Mouse (Mus musculus) forebrain, embryonic 13.5 days (tissue): ENCODE measurements around the gene Nap1l4. TPM values are rescaled to one million over a fixed set of nuclear protein-coding genes. Genes with fewer than 3 reads are reported as not detected.
"Not testable (repeated sequence)": the region's sequence is repeated elsewhere in the genome, so short reads cannot be mapped to it uniquely, and the experiment has no call there.

Experiments used
- ATAC-seq: fragments of 200-750 bp; cut with Nextera tagmentation; 2 replicates; pipeline ENCODE4 v1.8.0; 2017
- H3K27ac ChIP-seq: fragments of 300-500 bp; sonication (generic); 2 replicates; pipeline ENCODE4 v1.5.1; 2015; ENCODE audit warnings: inconsistent platforms, mild to moderate bottlenecking, moderate library complexity
- H3K27me3 ChIP-seq: fragments of 300-500 bp; sonication (generic); 2 replicates; pipeline ENCODE4 v1.6.1; 2015; ENCODE audit warnings: mild to moderate bottlenecking, inconsistent platforms
- H3K36me3 ChIP-seq: fragments of 300-500 bp; sonication (generic); 2 replicates; pipeline ENCODE4 v1.6.1; 2015; ENCODE audit warnings: mild to moderate bottlenecking, inconsistent platforms; ENCODE audit not compliant: poor library complexity, severe bottlenecking
- H3K4me1 ChIP-seq: fragments of 300-500 bp; sonication (generic); 2 replicates; pipeline ENCODE4 v1.6.1; 2015; ENCODE audit warnings: inconsistent platforms
- H3K4me2 ChIP-seq: fragments of 300-500 bp; sonication (generic); 2 replicates; pipeline ENCODE4 v1.6.1; 2015; ENCODE audit warnings: inconsistent platforms, mild to moderate bottlenecking, moderate library complexity
- H3K4me3 ChIP-seq: fragments of 300-500 bp; sonication (generic); 2 replicates; pipeline ENCODE4 v1.5.1; 2015; ENCODE audit warnings: mild to moderate bottlenecking, inconsistent platforms
- H3K9ac ChIP-seq: fragments of 300-500 bp; sonication (generic); 2 replicates; pipeline ENCODE4 v1.6.1; 2015; ENCODE audit warnings: mild to moderate bottlenecking, inconsistent platforms
- H3K9me3 ChIP-seq: fragments of 300-500 bp; sonication (generic); replicated peaks from 2 replicates; pipeline ENCODE4 v1.6.1; 2016; ENCODE audit warnings: inconsistent platforms
- WGBS: fragments of 180-500 bp; shearing (Covaris S2); methylation state at CpG from one replicate; pipeline ENCODE4 v1.1.7; 2015; 5-methylcytosine and 5-hydroxymethylcytosine counted together
- polyA plus RNA-seq: library from polyadenylated mRNA; unstranded; fragments of >200 nt; fragmentation: Nextera tagmentation; extraction: Ambion mirVana; gene quantifications from 2 replicates; pipeline ENCODE4 v1.2.1, GENCODE M21; 2015

Nap1l4 gene
- polyA plus RNA-seq, 1 experiment from 2014 or later, result 346 TPM

- Histone ChIP-seq H3K27ac (no peak overlapping the region), H3K4me1 (no peaks in the 10 kb centered on the region), H3K9ac (no peak overlapping the region), H3K9me3 (no peaks in the 10 kb centered on the region), H3K4me2 (no peak overlapping the region), H3K4me3 (no peak overlapping the region), H3K36me3 (peaks cover 92% of the 10 kb centered on the region), H3K27me3 (no peaks in the 10 kb centered on the region)
- 73% methylated on average over 8 of the region's 8 CpGs for WGBS
- ATAC-seq, result no peak
These were observed 8.2 kb upstream of the Nap1l4 start for GRCm38 (mm10) chr7:143556964-143557610.

DNA sequence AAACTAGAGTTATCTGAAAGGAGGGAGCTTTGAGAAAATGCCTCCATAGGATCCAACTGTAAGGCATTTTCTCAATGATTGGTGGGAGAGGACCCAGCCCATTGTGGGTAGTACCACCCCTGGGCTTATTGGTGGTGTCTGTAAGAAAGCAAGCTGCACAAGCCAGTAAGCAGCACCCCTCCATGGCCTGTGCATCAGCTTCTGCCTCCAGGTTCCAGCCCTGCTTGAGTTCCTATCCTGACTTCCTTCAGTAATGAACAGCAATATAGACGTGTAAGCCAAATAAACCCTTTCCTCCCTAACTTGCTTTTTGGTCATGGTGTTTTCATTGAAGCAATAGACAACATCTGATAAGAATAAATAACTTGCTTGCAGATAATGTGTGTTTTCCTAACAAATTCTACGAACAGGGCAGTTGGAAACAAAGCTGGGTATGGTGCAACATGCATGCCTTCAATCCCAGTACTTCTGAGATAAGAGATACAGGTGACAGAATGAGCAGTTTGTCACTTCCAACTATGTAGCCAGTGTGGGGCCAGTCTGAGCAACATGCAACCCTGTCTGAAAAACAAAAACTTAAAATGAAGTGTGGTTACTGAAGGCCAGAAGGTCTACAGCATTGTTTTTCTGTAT is 798 bp upstream of the Nap1l4 start:
- ATAC-seq, result peak; percentile 8; the same call in 1 of the 2 replicates
- Histone ChIP-seq H3K9me3 (no peaks in the 10 kb centered on the region), H3K4me3 (peak overlapping the region; percentile 80), H3K27me3 (no peaks in the 10 kb centered on the region), H3K9ac (peak overlapping the region; percentile 70), H3K4me2 (peak overlapping the region; percentile 87), H3K27ac (peak overlapping the region; percentile 81), H3K4me1 (peaks cover 35% of the 10 kb centered on the region), H3K36me3 (peaks cover 28% of the 10 kb centered on the region)
- WGBS, result 42% methylated on average over 2 of the region's 2 CpGs

DNA sequence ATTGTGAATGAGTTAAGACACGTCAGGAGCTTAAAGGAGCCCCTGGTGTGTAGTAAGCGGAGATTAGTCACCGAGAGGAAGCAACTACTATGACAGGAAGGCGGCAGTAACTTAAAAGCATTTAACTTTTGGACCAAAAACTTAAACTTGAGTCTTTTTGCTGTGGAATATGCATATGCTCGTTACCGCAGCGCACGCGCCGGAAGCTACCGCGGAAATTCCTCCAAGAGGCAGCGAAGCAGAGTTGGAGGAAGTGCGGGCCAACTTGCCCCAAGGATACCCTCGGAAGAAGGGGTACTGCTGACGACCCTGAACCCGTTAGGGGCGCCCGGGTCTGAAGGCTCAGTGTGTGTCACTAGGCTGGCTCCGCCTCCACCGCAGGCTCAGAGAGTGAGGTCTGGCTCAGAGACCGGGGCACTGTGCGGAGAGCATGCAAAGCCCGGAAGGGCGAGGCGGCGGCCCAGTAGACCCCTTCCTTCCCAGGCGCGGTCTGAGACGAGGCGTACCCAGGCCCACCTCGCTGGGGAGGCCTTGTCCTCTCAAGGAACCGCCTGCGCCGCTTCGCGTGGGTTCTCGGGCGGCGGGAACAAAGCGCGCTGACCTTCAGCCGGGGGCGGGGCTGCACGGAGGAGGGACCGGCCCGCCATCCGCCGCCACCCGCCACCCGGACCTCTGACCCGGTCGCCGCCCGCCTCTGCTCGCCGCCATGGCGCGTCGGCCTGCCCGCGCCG is 510 bp downstream of the Nap1l4 start:
- peak overlapping the region; percentile 83 for H3K27ac ChIP-seq
- H3K27me3 ChIP-seq, result no peaks in the 10 kb centered on the region
- peak overlapping the region; percentile 80 for H3K4me3 ChIP-seq
- H3K9me3 ChIP-seq, result no peaks in the 10 kb centered on the region
- peaks cover 41% of the 10 kb centered on the region for H3K4me1 ChIP-seq
- peak; percentile 68 for ATAC-seq
- H3K4me2 ChIP-seq, result peak overlapping the region; percentile 87
- H3K36me3 ChIP-seq, result peaks cover 18% of the 10 kb centered on the region; the same call in 1 of the 2 replicates
- peak overlapping the region; percentile 87 for H3K9ac ChIP-seq
- WGBS, result under 1% methylated on average over 36 of the region's 63 CpGs

DNA sequence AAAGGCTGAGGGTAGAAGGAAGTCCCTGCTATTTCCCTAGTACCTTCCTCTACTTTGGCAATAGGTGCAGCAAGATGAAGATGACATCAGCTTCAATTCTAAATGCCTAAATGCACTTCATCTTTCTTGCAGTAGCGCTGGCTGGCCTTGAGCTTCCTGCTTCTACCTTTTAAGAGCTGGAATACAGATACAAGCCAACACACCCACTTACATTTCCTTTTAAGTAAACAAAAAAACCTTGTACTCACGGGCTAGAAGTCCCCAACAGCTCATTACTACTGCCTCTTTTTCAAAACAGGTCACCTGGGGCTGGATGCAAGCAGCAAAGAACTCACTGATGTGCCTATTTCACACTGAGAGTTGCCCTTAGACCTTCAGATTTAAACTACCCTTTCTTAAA is 2.4 kb downstream of the Nap1l4 start:
- Histone ChIP-seq H3K36me3 (peaks cover 8% of the 10 kb centered on the region; the same call in 1 of the 2 replicates), H3K9me3 (no peaks in the 10 kb centered on the region), H3K4me2 (peak overlapping the region; percentile 29; the same call in 1 of the 2 replicates), H3K4me3 (0 out of 2 replicates have a peak overlapping the region, but pooled peaks have one; percentile 2), H3K27me3 (no peaks in the 10 kb centered on the region), H3K9ac (no peak overlapping the region; the same call in 1 of the 2 replicates), H3K27ac (no peak overlapping the region), H3K4me1 (peaks cover 55% of the 10 kb centered on the region)
- ATAC-seq, result no peak
- WGBS, result 69% methylated on average over 2 of the region's 2 CpGs

DNA sequence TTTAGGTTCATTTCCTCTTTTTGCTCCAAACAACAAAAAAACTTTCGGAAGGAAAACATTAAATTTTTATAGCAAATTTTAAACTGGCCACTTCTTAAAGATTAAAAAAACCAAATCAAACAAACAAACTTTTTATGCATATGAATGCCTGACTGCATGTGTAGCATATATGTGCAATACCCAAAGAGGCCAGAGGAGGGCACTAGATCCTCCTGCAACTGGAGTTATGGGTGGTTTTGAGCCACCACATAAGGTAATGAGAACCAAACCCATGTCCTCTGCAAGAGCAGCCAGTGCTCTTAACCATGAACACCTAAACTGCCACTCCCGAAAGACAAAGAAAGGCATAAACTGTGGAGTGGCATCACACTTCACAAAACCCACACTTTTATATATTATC is 4.5 kb downstream of the Nap1l4 start:
- Histone ChIP-seq H3K4me1 (peaks cover 49% of the 10 kb centered on the region), H3K9me3 (no peaks in the 10 kb centered on the region), H3K4me3 (no peak overlapping the region), H3K27me3 (no peaks in the 10 kb centered on the region), H3K27ac (no peak overlapping the region), H3K9ac (no peak overlapping the region), H3K4me2 (no peak overlapping the region), H3K36me3 (peaks cover 16% of the 10 kb centered on the region)
- no peak for ATAC-seq
- WGBS, result 90% methylated on average over 2 of the region's 2 CpGs

GRCm38 (mm10) chr7:143538671-143539070 is 10.2 kb downstream of the Nap1l4 start:
- 90% methylated on average over 1 of the region's 1 CpGs for WGBS
- Histone ChIP-seq H3K27me3 (no peaks in the 10 kb centered on the region), H3K9me3 (no peaks in the 10 kb centered on the region), H3K4me1 (peaks cover 16% of the 10 kb centered on the region), H3K9ac (no peak overlapping the region), H3K36me3 (peaks cover 62% of the 10 kb centered on the region), H3K4me2 (no peak overlapping the region), H3K4me3 (no peak overlapping the region), H3K27ac (no peak overlapping the region)
- ATAC-seq, result no peak

GRCm38 (mm10) chr7:143538229-143538628 is 10.7 kb downstream of the Nap1l4 start:
- H3K27me3 ChIP-seq, H3K9ac ChIP-seq, H3K9me3 ChIP-seq, H3K4me2 ChIP-seq, H3K27ac ChIP-seq, H3K4me3 ChIP-seq, ATAC-seq: not testable (repeated sequence)
- 95% methylated on average over 6 of the region's 6 CpGs for WGBS
- Histone ChIP-seq H3K4me1 (peaks cover 13% of the 10 kb centered on the region), H3K36me3 (peaks cover 67% of the 10 kb centered on the region)

DNA sequence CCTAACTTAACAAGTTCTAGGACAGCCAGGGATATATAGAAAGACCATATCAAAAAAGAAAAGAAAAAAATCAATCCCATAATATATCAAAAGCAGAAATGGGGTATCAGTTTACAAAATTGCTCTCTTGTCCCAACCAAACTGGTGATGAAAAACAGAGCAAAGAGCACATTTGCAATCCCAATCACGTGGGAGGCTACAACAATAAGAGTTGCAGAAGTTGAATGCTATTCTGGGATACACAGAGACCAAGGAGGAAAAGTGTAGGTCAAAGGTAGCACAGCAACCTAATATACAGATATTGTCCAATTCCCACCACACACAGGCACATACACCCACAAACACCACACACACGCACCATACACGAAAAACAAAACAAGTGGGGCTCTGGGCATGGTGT is 12.7 kb downstream of the Nap1l4 start:
- H3K27ac ChIP-seq, result no peak overlapping the region
- no peak overlapping the region for H3K9ac ChIP-seq
- no peaks in the 10 kb centered on the region for H3K27me3 ChIP-seq
- peaks cover 85% of the 10 kb centered on the region for H3K36me3 ChIP-seq
- no peaks in the 10 kb centered on the region for H3K9me3 ChIP-seq
- H3K4me3 ChIP-seq, result no peak overlapping the region
- no peak for ATAC-seq
- no peak overlapping the region for H3K4me2 ChIP-seq
- WGBS, result 95% methylated on average over 3 of the region's 3 CpGs
- H3K4me1 ChIP-seq, result no peaks in the 10 kb centered on the region

DNA sequence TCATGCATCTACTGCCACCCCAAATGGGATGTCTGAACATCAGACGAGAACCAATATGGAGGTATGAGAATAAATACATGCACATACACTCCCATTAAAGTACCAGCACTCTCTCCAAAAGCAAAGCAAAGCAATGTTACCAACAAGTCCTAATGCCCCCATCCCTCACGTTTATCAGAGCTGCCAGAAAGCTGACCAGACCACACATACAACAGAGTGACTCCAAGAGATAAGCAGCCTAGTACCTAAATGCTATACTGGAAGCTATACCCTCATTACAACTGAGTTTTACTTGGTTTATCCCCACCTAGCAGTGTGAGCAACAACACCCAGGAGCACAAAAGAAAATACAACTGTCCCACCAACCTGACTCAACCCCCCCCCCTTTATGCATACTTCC is 15.6 kb downstream of the Nap1l4 start:
- Histone ChIP-seq H3K27ac (no peak overlapping the region), H3K36me3 (peaks cover 99% of the 10 kb centered on the region), H3K4me3 (no peak overlapping the region), H3K4me2 (no peak overlapping the region), H3K4me1 (no peaks in the 10 kb centered on the region), H3K9me3 (no peaks in the 10 kb centered on the region), H3K27me3 (no peaks in the 10 kb centered on the region), H3K9ac (no peak overlapping the region)
- 77% methylated on average over 2 of the region's 2 CpGs for WGBS
- no peak for ATAC-seq

DNA sequence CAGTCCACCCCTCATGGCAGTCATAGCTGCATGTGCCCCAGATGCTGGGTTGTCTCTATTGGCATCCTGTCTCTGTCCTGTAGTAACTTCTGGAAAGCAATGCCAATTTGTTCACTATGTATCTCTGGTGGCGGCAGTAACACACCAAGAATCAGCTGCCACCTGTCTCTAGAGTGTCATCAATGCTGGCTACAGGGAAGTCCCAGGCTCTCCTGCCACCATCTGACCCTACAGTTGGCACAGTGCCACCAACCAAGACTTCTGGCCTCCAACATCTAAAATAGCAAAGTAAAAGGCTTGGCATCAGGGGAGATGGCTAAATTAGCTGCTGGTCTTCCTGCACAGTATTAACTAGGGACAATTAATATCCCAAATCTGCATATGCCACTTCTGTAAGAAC is 16.5 kb downstream of the Nap1l4 start:
- WGBS, result 97% methylated on average over 1 of the region's 1 CpGs
- no peaks in the 10 kb centered on the region for H3K4me1 ChIP-seq

DNA sequence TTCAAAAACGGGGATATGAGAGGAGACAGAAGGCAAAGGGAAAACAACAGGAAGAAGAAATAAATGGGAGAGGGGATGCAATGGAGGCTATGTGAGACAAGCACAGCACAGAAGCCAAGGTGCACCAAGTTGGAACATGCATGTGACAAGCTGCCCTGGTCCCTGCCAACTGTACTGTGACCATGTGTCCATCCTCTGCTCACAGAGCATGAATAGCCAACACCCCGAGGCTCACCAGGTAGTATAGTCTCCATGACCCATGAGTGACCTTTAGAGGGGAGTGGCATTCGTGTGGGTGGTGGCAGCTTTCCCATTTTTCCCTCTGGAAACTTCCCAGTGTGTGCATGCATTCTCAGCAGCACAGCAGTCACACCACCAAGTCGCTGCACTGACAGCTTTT is 29.6 kb downstream of the Nap1l4 start:
- Histone ChIP-seq H3K36me3 (peaks cover 99% of the 10 kb centered on the region), H3K27me3 (no peaks in the 10 kb centered on the region), H3K4me3 (no peak overlapping the region), H3K27ac (no peak overlapping the region), H3K4me2 (no peak overlapping the region), H3K9me3 (no peaks in the 10 kb centered on the region), H3K9ac (no peak overlapping the region), H3K4me1 (no peaks in the 10 kb centered on the region)
- no peak for ATAC-seq
- WGBS, result 84% methylated on average over 4 of the region's 4 CpGs

More for the DNA sequence above, 16.5 kb downstream of the Nap1l4 start:
- Histone ChIP-seq H3K27me3 (no peaks in the 10 kb centered on the region), H3K36me3 (peaks cover 99% of the 10 kb centered on the region), H3K27ac (no peak overlapping the region), H3K9ac (no peak overlapping the region), H3K4me3 (no peak overlapping the region), H3K4me2 (no peak overlapping the region), H3K9me3 (no peaks in the 10 kb centered on the region)
- no peak for ATAC-seq

GRCm38 (mm10) chr7:143514416-143514768 is 34.5 kb downstream of the Nap1l4 start:
- ATAC-seq, result no peak
- Histone ChIP-seq H3K4me3 (no peak overlapping the region), H3K4me2 (no peak overlapping the region), H3K9ac (no peak overlapping the region), H3K4me1 (no peaks in the 10 kb centered on the region), H3K27ac (no peak overlapping the region), H3K36me3 (peaks cover 71% of the 10 kb centered on the region), H3K9me3 (no peaks in the 10 kb centered on the region), H3K27me3 (no peaks in the 10 kb centered on the region)
- WGBS, result 92% methylated on average over 4 of the region's 4 CpGs
